Mouse (Mus musculus): ENCODE data around the gene Awat2.
"Not testable (repeated sequence)": the region's sequence is repeated elsewhere in the genome, so short reads cannot be mapped to it uniquely, and the experiment has no call there.

Gene Awat2

GRCm38 (mm10) chrX:100442617-100443016, at the start of gene Awat2:
Awat2 (minus strand) TSS chrX:100442717.
- not testable (repeated sequence) for DNase-seq (ENCODE audit: low spot score)

- peak; percentile 43 for DNase-seq (ENCODE audit: low spot score)
These were observed 37.8 kb upstream of the Awat2 start for GRCm38 (mm10) chrX:100480317-100480716.

- no peak for DNase-seq (ENCODE audit: low spot score)
These were observed 33.2 kb upstream of the Awat2 start for GRCm38 (mm10) chrX:100475569-100476223.

- DNase-seq (ENCODE audit: low spot score): no peak
These were observed 29.0 kb upstream of the Awat2 start for GRCm38 (mm10) chrX:100471491-100471890.

GRCm38 (mm10) chrX:100470126-100470525, 27.6 kb upstream of the Awat2 start:
- DNase-seq (ENCODE audit: low spot score): no peak

GRCm38 (mm10) chrX:100468047-100468446, 25.5 kb upstream of the Awat2 start:
- no peak for DNase-seq (ENCODE audit: low spot score)

GRCm38 (mm10) chrX:100443532-100443931, 1.0 kb upstream of the Awat2 start:
- no peak for DNase-seq (ENCODE audit: low spot score)

- no peak for DNase-seq (ENCODE audit: low spot score)
These were observed 10.2 kb downstream of the Awat2 start for GRCm38 (mm10) chrX:100432311-100432710.

GRCm38 (mm10) chrX:100428693-100429092, 13.8 kb downstream of the Awat2 start, which contains the start of gene Otud6a:
Otud6a (plus strand) TSS chrX:100429013.
- DNase-seq (ENCODE audit: low spot score): no peak

- DNase-seq (ENCODE audit: low spot score): no peak
These were observed 33.3 kb downstream of the Awat2 start for GRCm38 (mm10) chrX:100409245-100409644.

GRCm38 (mm10) chrX:100401657-100402056, 40.9 kb downstream of the Awat2 start:
- DNase-seq (ENCODE audit: low spot score): no peak

GRCm38 (mm10) chrX:100400900-100401299, 41.6 kb downstream of the Awat2 start:
- no peak for DNase-seq (ENCODE audit: low spot score)

- DNase-seq (ENCODE audit: low spot score): no peak
These were observed 47.5 kb downstream of the Awat2 start for GRCm38 (mm10) chrX:100395026-100395425.

- no peak for DNase-seq (ENCODE audit: low spot score)
These were observed 48.2 kb downstream of the Awat2 start for GRCm38 (mm10) chrX:100394223-100394861.

- peak; percentile 9 for DNase-seq (ENCODE audit: low spot score)
These were observed 50.2 kb downstream of the Awat2 start for GRCm38 (mm10) chrX:100392304-100392703.

GRCm38 (mm10) chrX:100389887-100390286, 52.6 kb downstream of the Awat2 start:
- DNase-seq (ENCODE audit: low spot score): no peak

GRCm38 (mm10) chrX:100356974-100357373, 85.5 kb downstream of the Awat2 start:
- peak; percentile 5 for DNase-seq (ENCODE audit: low spot score)
